Mouse (Mus musculus): ENCODE results near the gene Abcf2. TPM values are rescaled to one million over a fixed set of nuclear protein-coding genes. Genes with fewer than 3 reads are reported as not detected.
"Not testable (repeated sequence)": the region's sequence is repeated elsewhere in the genome, so short reads cannot be mapped to it uniquely, and the experiment has no call there.

Abcf2 gene
- total RNA-seq, 2 experiments from 2014 or later: 45.4 to 113 TPM

- no peak for ATAC-seq (replicated peaks; ENCODE audit: poor library complexity)
Measured at GRCm38 (mm10) chr5:24589511-24590500, 12.5 kb upstream of the Abcf2 start.

DNA sequence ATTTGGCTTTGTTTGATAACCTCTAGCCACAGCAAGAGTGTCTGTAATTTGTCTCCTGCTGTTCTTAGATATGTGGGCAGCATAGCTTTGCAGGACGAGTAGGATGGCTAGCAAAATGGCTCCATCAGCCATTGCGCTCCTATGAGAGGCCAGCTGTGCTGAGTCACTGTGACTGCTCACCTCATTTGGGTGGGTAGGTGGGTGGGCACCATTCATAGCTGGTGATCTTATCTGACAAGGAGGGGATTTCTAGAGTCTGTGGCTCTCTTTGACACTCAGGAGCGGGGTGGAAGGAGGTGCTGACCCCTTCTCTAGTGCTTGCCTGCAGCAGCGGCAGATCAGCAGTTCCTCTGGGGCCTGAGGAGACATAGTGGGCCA, 9.9 kb upstream of the Abcf2 start:
- ATAC-seq (replicated peaks; ENCODE audit: poor library complexity): no peak

- ATAC-seq (replicated peaks; ENCODE audit: poor library complexity): peak; percentile 94
Measured at GRCm38 (mm10) chr5:24586547-24587199, 9.4 kb upstream of the Abcf2 start, which contains the start of gene Chpf2. Gene Chpf2, plus strand, starts transcription at chr5:24586741.

GRCm38 (mm10) chr5:24586106-24586505, 8.8 kb upstream of the Abcf2 start:
- ATAC-seq (replicated peaks; ENCODE audit: poor library complexity): peak; percentile 27; the same call in 1 of the 2 replicates

DNA sequence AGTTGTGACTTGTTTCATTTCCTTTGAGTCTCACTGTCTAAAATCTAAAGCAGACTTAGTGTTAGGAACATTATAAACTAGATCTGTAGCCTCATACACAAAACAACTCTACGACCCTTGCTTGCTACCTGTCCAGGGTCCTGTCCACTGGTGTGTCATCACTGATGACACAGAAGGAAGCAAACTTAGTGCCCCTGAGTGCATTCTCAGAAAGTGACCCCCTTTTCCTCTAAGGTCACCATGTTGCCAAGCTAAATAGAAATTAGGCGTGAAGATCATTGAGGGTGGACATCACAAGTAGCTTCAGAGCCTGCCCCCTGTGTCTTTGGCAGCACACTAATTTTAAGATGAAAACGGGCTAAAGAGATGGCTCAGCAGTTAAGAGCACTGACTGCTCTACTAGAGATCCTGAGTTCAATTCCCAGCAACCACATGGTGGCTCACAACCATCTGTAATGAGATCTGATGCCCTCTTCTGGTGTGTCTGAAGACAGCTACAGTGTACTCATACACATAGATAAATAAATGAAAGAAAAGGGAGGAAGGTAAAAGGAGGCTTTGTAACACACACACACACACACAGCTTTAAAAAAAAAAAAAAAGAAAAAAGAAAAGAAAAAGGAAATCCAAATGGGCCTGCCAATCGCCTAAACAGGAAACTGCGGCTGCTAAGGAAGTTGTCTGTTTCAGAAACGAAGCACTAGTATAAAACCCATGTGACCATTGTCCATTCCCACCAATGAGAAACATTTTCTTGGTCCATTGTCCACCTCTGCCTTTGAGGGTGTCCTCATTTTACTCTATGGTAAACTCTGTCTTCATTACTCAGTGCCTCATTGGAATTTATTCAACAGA, 1.1 kb upstream of the Abcf2 start:
- 0 out of 2 replicates have a peak, but pooled peaks have one; percentile 0 for ATAC-seq (replicated peaks; ENCODE audit: poor library complexity)

GRCm38 (mm10) chr5:24576801-24577182, 475 bp downstream of the Abcf2 start:
- ATAC-seq (replicated peaks; ENCODE audit: poor library complexity): peak; percentile 18

- ATAC-seq (replicated peaks; ENCODE audit: poor library complexity): no peak
Measured at GRCm38 (mm10) chr5:24575948-24576347, 1.3 kb downstream of the Abcf2 start.

- no peak for ATAC-seq (replicated peaks; ENCODE audit: poor library complexity)
Measured at GRCm38 (mm10) chr5:24556709-24557108, 20.6 kb downstream of the Abcf2 start, which contains the start of gene 4931409K22Rik. Gene 4931409K22Rik, minus strand, starts transcription at chr5:24556809.

DNA sequence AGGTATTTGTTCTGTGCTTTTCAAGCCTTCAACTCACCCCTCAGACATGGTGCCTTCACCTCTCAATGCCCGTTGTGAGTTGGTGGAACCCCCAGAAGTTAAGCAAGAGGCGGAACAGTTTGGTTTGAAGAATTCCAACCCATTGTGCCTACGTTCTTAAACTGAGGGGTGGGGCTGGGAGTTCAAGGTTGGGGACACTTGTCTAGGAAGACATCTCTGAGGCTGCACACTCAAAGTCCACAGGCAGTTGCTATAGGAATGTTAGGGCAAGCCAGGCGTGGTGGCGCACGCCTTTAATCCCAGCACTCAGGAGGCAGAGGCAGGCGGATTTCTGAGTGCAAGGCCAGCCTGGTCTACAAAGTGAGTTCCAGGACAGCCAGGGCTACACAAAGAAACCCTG, 21.9 kb downstream of the Abcf2 start:
- not testable (repeated sequence) for ATAC-seq (replicated peaks; ENCODE audit: poor library complexity)

DNA sequence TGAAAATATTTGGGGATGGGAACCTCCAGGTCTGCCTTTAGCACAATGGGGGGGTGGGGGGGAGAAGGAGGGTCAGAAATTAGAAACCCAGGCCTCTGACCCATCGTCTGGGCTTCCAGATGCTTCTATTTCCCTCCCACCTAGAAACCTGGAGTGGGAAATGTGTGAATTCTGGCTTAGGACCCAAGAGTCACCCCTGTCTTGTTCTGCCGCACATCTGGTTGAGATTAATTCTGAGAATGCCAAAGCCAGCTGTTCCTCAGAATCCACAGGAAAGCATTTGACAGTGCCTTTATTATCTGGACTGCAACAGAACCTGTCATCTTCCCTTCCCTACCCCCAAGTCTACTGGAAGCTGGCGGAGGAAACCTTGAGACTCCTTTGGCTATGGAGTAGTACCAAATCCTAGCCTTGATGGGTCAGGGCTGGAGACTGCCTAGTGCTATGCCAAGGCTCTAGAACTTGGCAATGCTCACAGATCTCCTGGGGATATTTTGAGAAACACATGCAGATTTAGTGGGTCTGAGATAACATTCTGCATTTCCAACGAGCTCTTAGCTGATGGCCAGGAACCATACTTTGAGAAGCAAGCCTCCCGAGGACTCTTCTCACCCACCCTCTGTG, 23.5 kb downstream of the Abcf2 start:
- ATAC-seq (replicated peaks; ENCODE audit: poor library complexity): no peak

DNA sequence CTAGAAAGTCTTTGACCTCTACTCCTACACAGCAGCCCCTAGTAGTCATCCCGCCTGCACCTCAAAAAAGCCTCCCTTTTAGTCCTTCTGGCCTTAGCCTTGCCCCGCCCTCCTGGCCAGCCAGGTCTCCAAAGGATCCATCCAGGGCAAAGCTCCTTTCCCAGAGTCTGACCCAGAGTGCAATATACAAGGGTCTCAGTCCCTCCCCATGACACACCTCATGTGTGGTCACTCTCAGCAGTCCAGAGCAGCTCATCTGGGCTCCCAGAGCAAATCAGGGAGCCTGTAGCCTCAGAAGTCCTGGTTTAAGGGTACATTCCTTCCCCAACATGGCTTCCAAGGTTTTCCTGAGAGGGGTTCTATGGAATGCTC, 26.0 kb downstream of the Abcf2 start:
- no peak for ATAC-seq (replicated peaks; ENCODE audit: poor library complexity)

GRCm38 (mm10) chr5:24550598-24551316, 26.5 kb downstream of the Abcf2 start:
- peak; percentile 37; the same call in 1 of the 2 replicates for ATAC-seq (replicated peaks; ENCODE audit: poor library complexity)

DNA sequence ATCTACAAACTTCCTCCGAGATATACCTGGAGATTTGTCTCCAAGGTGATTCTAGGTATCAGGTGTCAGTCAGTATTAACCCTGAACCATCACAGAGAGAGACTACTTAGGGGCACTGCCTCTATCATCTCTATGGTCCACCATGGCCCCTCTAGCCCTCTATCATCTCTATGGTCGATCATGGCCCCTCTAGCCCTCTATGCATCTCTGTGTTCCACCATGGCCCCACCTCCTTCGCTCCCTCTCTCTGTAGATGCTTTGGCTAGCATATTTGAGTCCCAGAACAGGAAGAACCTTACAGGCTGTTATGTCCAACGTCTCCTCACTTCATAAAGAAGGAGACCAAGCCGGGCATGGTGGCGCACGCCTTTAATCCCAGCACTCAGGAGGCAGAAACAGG, 34.6 kb downstream of the Abcf2 start:
- ATAC-seq (replicated peaks; ENCODE audit: poor library complexity): peak; percentile 53

DNA sequence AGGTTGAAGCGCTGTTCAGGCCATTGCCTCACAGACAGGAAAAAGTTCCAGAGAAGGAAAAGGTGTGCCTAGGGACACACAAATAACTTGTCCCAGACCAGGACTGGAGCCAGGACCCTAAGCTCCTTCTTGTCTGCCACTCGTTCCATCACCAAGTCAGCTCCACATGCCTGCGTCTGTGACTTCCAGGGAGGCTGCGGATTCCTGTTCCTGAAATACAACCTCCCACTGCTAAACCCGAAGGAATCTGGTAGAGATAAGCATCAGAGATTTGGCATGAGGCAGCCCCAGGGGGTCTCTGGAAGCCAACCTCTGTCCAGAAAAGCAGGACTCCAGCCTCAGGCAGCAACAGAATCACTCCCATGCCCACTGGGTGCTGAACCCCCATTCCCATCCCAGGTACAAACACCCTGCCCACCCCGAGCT, 36.1 kb downstream of the Abcf2 start:
- ATAC-seq (replicated peaks; ENCODE audit: poor library complexity): no peak

DNA sequence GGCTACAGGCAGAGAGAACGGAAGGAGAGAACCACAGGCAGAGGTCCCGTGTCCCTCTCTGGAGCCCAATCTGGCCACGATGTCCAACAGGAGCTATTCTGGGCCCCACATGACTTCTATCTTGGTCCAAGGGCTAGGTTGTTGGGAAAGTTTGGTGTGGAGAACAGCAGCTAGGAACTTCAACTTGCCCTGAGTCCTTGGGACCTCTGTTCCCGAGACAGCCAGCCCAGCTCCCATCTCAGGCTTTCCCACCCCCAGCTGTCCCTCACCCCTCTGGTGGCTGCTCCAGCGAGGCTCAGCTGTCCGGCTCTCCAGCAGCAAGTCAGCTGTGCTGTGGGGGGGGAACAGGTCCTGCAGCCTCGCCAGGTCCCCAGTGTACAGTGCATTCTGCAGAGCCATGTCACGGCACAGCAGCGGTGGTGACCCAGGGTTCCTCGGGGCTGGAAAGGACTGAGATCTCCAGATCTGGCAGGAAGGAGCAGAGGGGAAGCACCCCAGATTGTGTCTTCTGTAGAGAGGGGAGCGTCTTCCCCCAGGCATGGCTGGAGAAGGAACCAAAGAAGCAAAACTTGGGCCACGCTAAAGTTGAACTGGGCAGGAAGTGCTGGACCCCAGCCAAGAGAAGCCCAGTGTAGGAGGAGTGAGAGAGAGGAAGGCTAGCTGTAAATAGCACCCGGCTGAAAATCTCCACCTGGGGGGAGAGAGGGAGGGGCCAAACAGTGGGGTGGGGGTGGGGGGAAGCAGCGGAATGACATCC, 36.7 kb downstream of the Abcf2 start, which contains the start of gene Asb10:
Asb10 (minus strand) TSS at position 592 of the 757 bp plus-strand sequence.
- peak; percentile 64 for ATAC-seq (replicated peaks; ENCODE audit: poor library complexity)

DNA sequence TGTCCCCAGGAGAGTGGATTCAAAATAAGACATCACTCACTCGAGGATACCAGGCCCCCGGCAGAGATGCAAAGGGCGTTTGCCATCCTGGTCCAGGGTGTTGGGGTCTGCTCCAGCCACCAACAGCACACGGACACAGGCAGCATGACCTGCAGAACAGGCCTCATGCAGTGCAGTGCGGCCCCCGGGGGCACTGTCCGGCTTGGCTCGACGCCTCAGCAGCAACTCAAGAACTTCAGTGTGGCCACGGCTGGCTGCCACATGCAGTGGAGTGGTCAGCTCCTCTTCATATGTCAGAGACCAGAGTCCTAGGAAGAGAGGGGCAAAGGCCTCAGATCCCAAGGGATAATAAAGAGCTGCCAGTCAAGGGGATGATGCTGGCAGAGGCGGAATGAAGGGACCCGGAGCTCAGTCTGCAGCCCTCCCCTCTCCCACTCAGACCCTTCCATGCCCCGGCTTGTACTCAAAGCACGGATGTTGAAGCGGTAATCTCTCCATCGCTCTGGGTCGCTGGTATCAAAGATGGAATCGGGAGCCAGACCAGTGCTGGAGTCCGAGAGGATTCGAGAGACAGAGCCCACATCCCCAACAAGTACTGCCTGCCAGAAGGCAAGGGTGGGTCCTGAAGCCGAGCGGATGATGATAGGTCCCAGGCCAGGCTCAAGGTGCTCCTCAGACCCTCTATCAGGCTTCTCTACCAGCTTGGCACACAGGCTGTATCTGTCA, 37.5 kb downstream of the Abcf2 start:
- ATAC-seq (replicated peaks; ENCODE audit: poor library complexity): no peak

GRCm38 (mm10) chr5:24537618-24538017, 39.6 kb downstream of the Abcf2 start:
- no peak for ATAC-seq (replicated peaks; ENCODE audit: poor library complexity)

DNA sequence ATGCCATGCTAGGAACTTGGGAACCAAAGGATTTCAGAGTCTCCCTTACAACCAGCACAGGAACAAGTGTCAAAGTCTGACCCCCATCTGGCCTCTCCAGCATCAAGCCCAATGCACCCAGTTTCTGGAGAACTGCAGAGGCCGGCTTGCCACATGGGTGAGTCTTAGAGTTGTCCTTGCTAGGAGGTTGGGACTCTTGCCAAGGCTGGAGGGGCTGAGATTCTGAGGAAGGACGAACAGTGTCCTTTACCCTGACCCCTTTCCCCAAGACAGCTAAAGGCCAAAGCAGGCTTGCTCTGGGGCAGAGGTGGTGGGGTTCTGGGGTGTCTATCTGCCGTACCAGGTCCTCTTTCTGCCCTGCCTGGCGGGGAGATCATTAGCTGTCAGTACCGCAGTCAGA, 40.8 kb downstream of the Abcf2 start:
- no peak for ATAC-seq (replicated peaks; ENCODE audit: poor library complexity)
